Mouse (Mus musculus) heart, embryonic 14.5 days (tissue): ENCODE measurements around the gene Lmf2. TPM values are rescaled to one million over a fixed set of nuclear protein-coding genes. Genes with fewer than 3 reads are reported as not detected.
A peak's percentile ranks its signal among the peaks of the same experiment; 100 is the strongest.

Source experiments
- ATAC-seq: fragments of 200-750 bp; cut with Nextera tagmentation; 2 replicates; pipeline ENCODE4 v1.8.0; 2017; ENCODE audit warnings: low read depth, moderate TSS enrichment; ENCODE audit not compliant: insufficient number of reproducible peaks, insufficient read depth, low FRiP score
- H3K27ac ChIP-seq, 2 experiments: fragments of 200-500 bp in 1 of 2; fragments of 300-500 bp in 1 of 2; sonication (generic) in 1 of 2; replicated peaks in 1 of 2; 2 replicates each; pipeline ENCODE4 v1.5.1; 2012 to 2014; ENCODE audit warnings: low read depth in 2 of 2, low read length in 2 of 2, control low read depth in 1 of 2, mild to moderate bottlenecking in 1 of 2, mixed read lengths in 1 of 2; ENCODE audit not compliant: control insufficient read depth in 1 of 2, insufficient read depth in 1 of 2
- H3K27me3 ChIP-seq: fragments of 300-500 bp; sonication (generic); 2 replicates; pipeline ENCODE4 v1.6.1; 2014; ENCODE audit warnings: mild to moderate bottlenecking, low read length, control low read depth; ENCODE audit not compliant: control insufficient read depth, insufficient read depth
- H3K36me3 ChIP-seq: fragments of 300-500 bp; sonication (generic); 2 replicates; pipeline ENCODE4 v1.6.1; 2014; ENCODE audit warnings: mild to moderate bottlenecking, control low read depth, low read length, mixed read lengths; ENCODE audit not compliant: control insufficient read depth, insufficient read depth
- H3K4me1 ChIP-seq, 2 experiments: fragments of 200-500 bp in 1 of 2; fragments of 300-500 bp in 1 of 2; sonication (generic) in 1 of 2; 2 replicates each; pipeline ENCODE4 v1.6.1; 2012 to 2014; ENCODE audit warnings: low read length in 2 of 2, control low read depth in 1 of 2, mixed read lengths in 1 of 2; ENCODE audit not compliant: control insufficient read depth in 2 of 2, insufficient read depth in 2 of 2
- H3K4me2 ChIP-seq: fragments of 300-500 bp; sonication (generic); 2 replicates; pipeline ENCODE4 v1.6.1; 2014; ENCODE audit warnings: mild to moderate bottlenecking, low read length
- H3K4me3 ChIP-seq, 2 experiments: fragments of 200-500 bp in 1 of 2; fragments of 300-500 bp in 1 of 2; sonication (generic) in 1 of 2; 2 replicates each; pipeline ENCODE4 v1.5.1; 2012 to 2014; ENCODE audit warnings: low read length in 2 of 2, mild to moderate bottlenecking in 2 of 2, control low read depth in 1 of 2, low read depth in 1 of 2, moderate library complexity in 1 of 2; ENCODE audit not compliant: control insufficient read depth in 1 of 2, insufficient read depth in 1 of 2
- H3K9ac ChIP-seq: fragments of 300-500 bp; sonication (generic); 2 replicates; pipeline ENCODE4 v1.6.1; 2014; ENCODE audit warnings: mild to moderate bottlenecking, low read length
- H3K9me3 ChIP-seq: fragments of 300-500 bp; sonication (generic); 2 replicates; pipeline ENCODE4 v1.6.1; 2016; ENCODE audit warnings: low read length, control low read depth; ENCODE audit not compliant: control insufficient read depth
- WGBS: fragments of 180-500 bp; shearing (Covaris S2); extraction: QIAGEN DNeasy Blood & Tissue Kit; methylation state at CpG from one replicate; pipeline ENCODE4 v1.1.7; 2014; 5-methylcytosine and 5-hydroxymethylcytosine counted together
- polyA plus RNA-seq: library from polyadenylated mRNA; unstranded; fragments of >200 nt; fragmentation: Nextera tagmentation; extraction: Ambion mirVana; gene quantifications from 2 replicates; pipeline ENCODE4 v1.2.1, GENCODE M21; 2014

Gene Lmf2
- polyA plus RNA-seq, 1 experiment from 2014 or later, result 36.2 TPM

DNA sequence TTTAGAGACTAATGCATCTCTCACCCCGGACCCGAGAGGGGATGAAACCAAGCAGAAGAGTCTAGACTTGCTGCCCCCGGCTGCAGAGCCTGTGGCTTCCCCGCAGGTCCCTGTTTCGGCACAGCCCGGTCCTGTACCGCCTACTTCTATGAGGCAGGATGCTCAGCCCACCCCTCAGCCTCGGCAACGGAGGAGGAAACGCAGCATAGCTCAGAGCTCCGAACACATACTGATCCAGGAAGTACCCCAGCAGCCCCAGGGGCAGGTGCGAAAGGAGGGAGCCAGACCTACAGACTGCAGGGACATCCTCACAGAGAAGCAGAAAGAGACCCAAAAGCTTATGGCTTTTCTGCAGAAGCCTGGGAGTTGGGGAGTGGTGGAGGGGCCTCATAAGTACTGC lies 31.7 kb upstream of the Lmf2 start:
- Histone ChIP-seq H3K9me3 (no peaks in the 10 kb centered on the region), H3K9ac (no peak overlapping the region), H3K4me1 (no peaks in the 10 kb centered on the region), H3K36me3 (no peaks in the 10 kb centered on the region), H3K27me3 (peaks cover 10% of the 10 kb centered on the region), H3K4me2 (no peak overlapping the region), H3K4me3 (no peak overlapping the region), H3K27ac (no peak overlapping the region)
- 33% methylated on average over 12 of the region's 12 CpGs for WGBS
- ATAC-seq, result no peak

- Histone ChIP-seq H3K4me1 (peaks cover under 1% of the 10 kb centered on the region in 2 experiments), H3K4me2 (no peak within 1 kb of the TSS), H3K36me3 (no peaks in the 10 kb centered on the region), H3K27me3 (peaks cover 24% of the 10 kb centered on the region), H3K9ac (no peak within 1 kb of the TSS), H3K4me3 (no peak within 1 kb of the TSS), H3K9me3 (no peaks in the 10 kb centered on the region), H3K27ac (no peak within 1 kb of the TSS)
- ATAC-seq, result no peak
- 72% methylated on average over 7 of the region's 7 CpGs for WGBS
These were observed 29.2 kb upstream of the Lmf2 start, which contains the start of gene Klhdc7b for GRCm38 (mm10) chr15:89384617-89385016. Gene Klhdc7b (plus strand): TSS chr15:89384917.

- peak overlapping the region; percentile 65 for H3K9ac ChIP-seq
- no peak for ATAC-seq
These were observed 24.0 kb upstream of the Lmf2 start for GRCm38 (mm10) chr15:89379429-89379828.

DNA sequence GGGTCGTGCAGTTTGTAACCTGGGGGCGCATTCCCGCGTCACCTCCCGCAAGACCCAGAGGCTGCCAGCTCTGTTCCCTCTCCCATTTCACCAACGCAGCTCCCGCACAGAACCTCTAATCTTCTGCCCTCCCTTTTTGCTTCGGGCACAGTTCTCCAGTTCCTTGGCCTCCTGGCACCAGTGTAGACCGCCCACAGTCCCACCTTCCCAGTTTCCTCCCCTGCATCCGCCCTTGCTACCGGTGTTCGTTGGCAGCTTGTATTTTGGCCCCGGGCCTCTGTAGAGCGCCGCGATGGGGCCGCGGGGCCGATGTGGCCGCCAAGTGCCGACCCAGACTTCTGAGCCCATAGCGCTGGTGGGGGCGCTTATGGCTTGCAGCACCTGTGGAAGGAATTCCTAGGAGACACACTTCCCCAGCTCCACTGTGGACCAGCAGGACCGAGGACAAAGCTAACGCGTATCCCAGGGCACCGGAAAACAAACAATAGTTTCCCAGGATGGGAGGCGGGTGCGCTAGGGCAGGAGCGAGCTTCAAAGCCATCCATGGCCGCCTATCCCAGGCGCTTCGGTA lies 23.5 kb upstream of the Lmf2 start, which contains the start of gene Odf3b:
Odf3b (minus strand) TSS at position 452 of the 571 bp plus-strand sequence.
- Histone ChIP-seq H3K4me2 (peak within 1 kb of the TSS; percentile 91), H3K9me3 (no peaks in the 10 kb centered on the region), H3K9ac (peak within 1 kb of the TSS; percentile 65), H3K27me3 (peaks cover 57% of the 10 kb centered on the region), H3K36me3 (no peaks in the 10 kb centered on the region), H3K4me1 (peaks cover 17 to 25% of the 10 kb centered on the region in 2 experiments), H3K27ac (no peak within 1 kb of the TSS), H3K4me3 (peak within 1 kb of the TSS; percentile 45 to 49)
- under 1% methylated on average over 33 of the region's 33 CpGs for WGBS
- no peak for ATAC-seq

More at GRCm38 (mm10) chr15:89379429-89379828, 24.0 kb upstream of the Lmf2 start:
- Histone ChIP-seq H3K36me3 (no peaks in the 10 kb centered on the region), H3K4me2 (peak overlapping the region; percentile 91), H3K27me3 (peaks cover 57% of the 10 kb centered on the region), H3K9me3 (no peaks in the 10 kb centered on the region), H3K4me1 (peaks cover 13 to 21% of the 10 kb centered on the region in 2 experiments), H3K27ac (no peak overlapping the region), H3K4me3 (peak overlapping the region; percentile 45 to 49)
- WGBS, result 12% methylated on average over 10 of the region's 10 CpGs

GRCm38 (mm10) chr15:89377938-89378828 lies 22.7 kb upstream of the Lmf2 start:
- ATAC-seq, result no peak
- peak overlapping the region; percentile 65 for H3K9ac ChIP-seq
- peaks cover 57% of the 10 kb centered on the region for H3K27me3 ChIP-seq
- H3K9me3 ChIP-seq, result no peaks in the 10 kb centered on the region
- peak overlapping the region; percentile 45 to 49 for H3K4me3 ChIP-seq
- no peak overlapping the region for H3K27ac ChIP-seq
- H3K36me3 ChIP-seq, result no peaks in the 10 kb centered on the region
- H3K4me1 ChIP-seq, result peaks cover 18 to 25% of the 10 kb centered on the region in 2 experiments
- H3K4me2 ChIP-seq, result peak overlapping the region; percentile 91
- 14% methylated on average over 46 of the region's 46 CpGs for WGBS

DNA sequence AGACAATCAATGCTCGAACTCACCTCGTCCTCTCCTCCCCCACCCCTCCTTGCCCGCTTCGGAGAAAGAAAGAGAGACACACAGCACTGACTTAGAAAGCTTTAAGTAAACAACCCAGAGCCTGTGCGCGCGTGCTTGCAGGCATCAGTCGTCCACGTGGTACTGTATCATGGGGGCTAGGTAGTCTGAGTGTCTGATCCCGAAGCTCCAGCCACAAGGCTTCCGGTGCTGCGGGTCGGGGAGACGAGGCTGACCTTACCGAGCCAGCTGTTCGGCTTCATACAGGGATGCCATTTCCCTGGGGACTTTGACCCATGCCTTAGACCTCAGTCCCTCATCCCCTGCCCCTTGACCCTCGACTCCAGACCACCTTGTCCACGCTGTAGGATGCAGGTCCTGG lies 21.9 kb upstream of the Lmf2 start:
- H3K27ac ChIP-seq, result no peak overlapping the region
- H3K9ac ChIP-seq, result no peak overlapping the region
- H3K9me3 ChIP-seq, result no peaks in the 10 kb centered on the region
- 3% methylated on average over 18 of the region's 18 CpGs for WGBS
- peaks cover 5% of the 10 kb centered on the region for H3K36me3 ChIP-seq
- peak overlapping the region in 1 of 2 experiments; percentile 14; a peak in 1 of 4 replicates for H3K4me3 ChIP-seq
- ATAC-seq, result no peak
- peaks cover 25 to 26% of the 10 kb centered on the region in 2 experiments for H3K4me1 ChIP-seq
- H3K27me3 ChIP-seq, result peaks cover 52% of the 10 kb centered on the region
- peak overlapping the region; percentile 31 for H3K4me2 ChIP-seq

DNA sequence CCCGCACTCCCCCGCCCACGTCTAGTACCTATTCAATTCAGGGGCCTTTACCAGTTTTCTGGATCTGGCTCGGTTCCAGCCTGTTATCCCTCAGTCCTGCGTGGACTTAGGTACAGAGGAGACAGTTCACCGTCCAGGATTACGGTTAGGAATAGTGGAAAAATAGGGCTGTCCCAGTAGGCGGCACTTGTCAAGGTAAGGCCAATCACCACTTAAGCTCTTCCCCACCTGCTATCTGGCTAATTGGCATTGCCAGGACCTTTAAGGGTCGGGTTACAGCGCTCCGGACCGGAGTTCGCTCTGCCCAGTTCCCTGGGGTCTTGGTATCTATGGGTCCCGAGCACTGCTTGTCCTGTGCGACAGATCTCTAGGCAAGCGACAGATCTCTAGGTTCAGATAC lies 21.5 kb upstream of the Lmf2 start, which contains the start of gene Tymp:
Tymp (minus strand) TSS at position 83 of the 400 bp plus-strand sequence.
- 29% methylated on average over 16 of the region's 16 CpGs for WGBS
- Histone ChIP-seq H3K27ac (no peak within 1 kb of the TSS), H3K9ac (no peak within 1 kb of the TSS), H3K27me3 (peaks cover 51% of the 10 kb centered on the region), H3K9me3 (no peaks in the 10 kb centered on the region), H3K4me1 (peaks cover 25 to 27% of the 10 kb centered on the region in 2 experiments), H3K36me3 (peaks cover 9% of the 10 kb centered on the region), H3K4me2 (peak within 1 kb of the TSS; percentile 91), H3K4me3 (peak within 1 kb of the TSS in 1 of 2 experiments; percentile 14; a peak in 1 of 4 replicates)
- ATAC-seq, result no peak
